Mouse (Mus musculus) MEL (cell line): ENCODE results near the gene Hcn3. TPM values are rescaled to one million over a fixed set of nuclear protein-coding genes. Genes with fewer than 3 reads are reported as not detected.

Experiments
- DNase-seq: peaks from one replicate; pipeline ENCODE4 v3.0.0; 2011; ENCODE audit warnings: low read depth, low spot score
- H3K27ac ChIP-seq: 2 replicates; pipeline ENCODE4 v1.5.1; 2012; ENCODE audit warnings: low read depth, mild to moderate bottlenecking, control low read depth, low read length, moderate library complexity; ENCODE audit not compliant: control insufficient read depth
- H3K27me3 ChIP-seq, 2 experiments: fragments of 150-350 bp in 1 of 2; sonication (generic) in 1 of 2; 2 replicates each; pipeline ENCODE4 v1.6.1; 2012; ENCODE audit warnings: low read length in 2 of 2, mild to moderate bottlenecking in 2 of 2, improper control_type of control experiment in 1 of 2, moderate library complexity in 1 of 2; ENCODE audit not compliant: insufficient read depth in 2 of 2, control insufficient read depth in 1 of 2
- H3K36me3 ChIP-seq, 2 experiments: 2 replicates each; pipeline ENCODE4 v1.6.1; 2012 to 2014; ENCODE audit warnings: low read length in 2 of 2, improper control_type of control experiment in 1 of 2, inconsistent platforms in 1 of 2, mild to moderate bottlenecking in 1 of 2; ENCODE audit not compliant: insufficient read depth in 2 of 2, control insufficient read depth in 1 of 2
- H3K4me1 ChIP-seq, 2 experiments: fragments of 150-350 bp in 1 of 2; sonication (generic) in 1 of 2; 2 replicates each; pipeline ENCODE4 v1.6.1; 2012; ENCODE audit warnings: low read length in 2 of 2, improper control_type of control experiment in 1 of 2, mild to moderate bottlenecking in 1 of 2; ENCODE audit not compliant: insufficient read depth in 2 of 2, control insufficient read depth in 1 of 2
- H3K4me3 ChIP-seq, 2 experiments: fragments of 150-350 bp in 1 of 2; sonication (generic) in 1 of 2; 2 replicates each; pipeline ENCODE4 v1.5.1; 2012; ENCODE audit warnings: low read depth in 2 of 2, low read length in 2 of 2, mild to moderate bottlenecking in 2 of 2, moderate library complexity in 2 of 2, control low read depth in 1 of 2, improper control_type of control experiment in 1 of 2; ENCODE audit not compliant: control insufficient read depth in 1 of 2, insufficient read depth in 1 of 2
- H3K79me2 ChIP-seq: 2 replicates; pipeline ENCODE4 v1.6.1; 2012; ENCODE audit warnings: mild to moderate bottlenecking, low read length, moderate library complexity; ENCODE audit not compliant: control insufficient read depth, poor library complexity, insufficient read depth
- H3K9ac ChIP-seq: 2 replicates; pipeline ENCODE4 v1.6.1; 2012; ENCODE audit warnings: low read depth, mild to moderate bottlenecking, control low read depth, low read length, moderate library complexity; ENCODE audit not compliant: control insufficient read depth, poor library complexity, severe bottlenecking
- H3K9me3 ChIP-seq: fragments of 150-350 bp; sonication (generic); replicated peaks from 2 replicates; pipeline ENCODE4 v1.6.1; 2012; ENCODE audit warnings: mild to moderate bottlenecking, low read length, improper control_type of control experiment, moderate library complexity; ENCODE audit not compliant: insufficient read depth
- CHD1 ChIP-seq: IDR thresholded peaks from 2 replicates; pipeline ENCODE4 v1.6.1; 2012; ENCODE audit warnings: low read depth, mild to moderate bottlenecking, inconsistent platforms, low read length, improper control_type of control experiment
- E2F4 ChIP-seq: IDR thresholded peaks from 2 replicates; pipeline ENCODE4 v1.6.1; 2011; ENCODE audit warnings: low read depth, low read length, improper control_type of control experiment, borderline replicate concordance
- ELF1 ChIP-seq: IDR thresholded peaks from 2 replicates; pipeline ENCODE4 v1.6.1; 2014; ENCODE audit warnings: low read depth, mild to moderate bottlenecking, inconsistent platforms, low read length, improper control_type of control experiment, moderate library complexity
- EP300 ChIP-seq, 2 experiments: IDR thresholded peaks; 2 replicates each; pipeline ENCODE4 v1.6.1; 2011; ENCODE audit warnings: improper control_type of control experiment in 2 of 2, low read length in 2 of 2, low read depth in 1 of 2, mild to moderate bottlenecking in 1 of 2
- ETS1 ChIP-seq: IDR thresholded peaks from 2 replicates; pipeline ENCODE4 v1.6.1; 2012; ENCODE audit warnings: low read depth, mild to moderate bottlenecking, inconsistent platforms, low read length, improper control_type of control experiment, moderate library complexity
- GATA1 ChIP-seq: IDR thresholded peaks from 2 replicates; pipeline ENCODE4 v1.6.1; 2011; ENCODE audit warnings: low read depth, low read length, improper control_type of control experiment
- HCFC1 ChIP-seq: IDR thresholded peaks from 2 replicates; pipeline ENCODE4 v1.6.1; 2012; ENCODE audit warnings: low read depth, mild to moderate bottlenecking, inconsistent platforms, low read length, improper control_type of control experiment, moderate library complexity
- KAT2A ChIP-seq: conservative IDR thresholded peaks from 2 replicates; pipeline ENCODE4 v1.6.1; 2012; ENCODE audit warnings: low read depth, low read length, improper control_type of control experiment, inconsistent platforms
- MAFK ChIP-seq: IDR thresholded peaks from 2 replicates; pipeline ENCODE4 v1.6.1; 2011; ENCODE audit warnings: low read depth, mild to moderate bottlenecking, low read length, improper control_type of control experiment, borderline replicate concordance
- MAX ChIP-seq: IDR thresholded peaks from 2 replicates; pipeline ENCODE4 v1.6.1; 2011; ENCODE audit warnings: low read length, improper control_type of control experiment
- MAZ ChIP-seq: IDR thresholded peaks from 2 replicates; pipeline ENCODE4 v1.6.1; 2012; ENCODE audit warnings: low read depth, mild to moderate bottlenecking, inconsistent platforms, low read length, improper control_type of control experiment
- MEF2A ChIP-seq: IDR thresholded peaks from 2 replicates; pipeline ENCODE4 v1.6.1; 2014; ENCODE audit warnings: low read depth, mild to moderate bottlenecking, inconsistent platforms, low read length, improper control_type of control experiment; ENCODE audit not compliant: poor library complexity, insufficient replicate concordance, severe bottlenecking; ENCODE audit errors: extremely low read depth
- MXI1 ChIP-seq: IDR thresholded peaks from 2 replicates; pipeline ENCODE4 v1.6.1; 2011; ENCODE audit warnings: mild to moderate bottlenecking, low read depth, low read length, improper control_type of control experiment
- MYC ChIP-seq: IDR thresholded peaks from 2 replicates; pipeline ENCODE4 v1.6.1; 2011; ENCODE audit warnings: low read depth, mild to moderate bottlenecking, low read length, improper control_type of control experiment, moderate library complexity
- POLR2A ChIP-seq, 2 experiments: IDR thresholded peaks; 2 replicates each; pipeline ENCODE4 v1.6.1; 2011 to 2012; ENCODE audit warnings: low read length in 2 of 2, mild to moderate bottlenecking in 2 of 2, control low read depth in 1 of 2, improper control_type of control experiment in 1 of 2, low read depth in 1 of 2, moderate library complexity in 1 of 2; ENCODE audit not compliant: control insufficient read depth in 1 of 2, insufficient read depth in 1 of 2, poor library complexity in 1 of 2
- POLR2AphosphoS5 ChIP-seq: IDR thresholded peaks from 2 replicates; pipeline ENCODE4 v1.6.1; 2012; ENCODE audit warnings: low read depth, borderline replicate concordance, mild to moderate bottlenecking, inconsistent platforms, low read length, moderate library complexity, mixed read lengths
- RAD21 ChIP-seq: IDR thresholded peaks from 2 replicates; pipeline ENCODE4 v1.6.1; 2011; ENCODE audit warnings: mild to moderate bottlenecking, low read depth, low read length, improper control_type of control experiment
- RCOR1 ChIP-seq: IDR thresholded peaks from 2 replicates; pipeline ENCODE4 v1.6.1; 2012; ENCODE audit warnings: low read depth, mild to moderate bottlenecking, inconsistent platforms, low read length, improper control_type of control experiment
- SIN3A ChIP-seq: IDR thresholded peaks from 2 replicates; pipeline ENCODE4 v1.6.1; 2012; ENCODE audit warnings: low read length, improper control_type of control experiment, inconsistent platforms
- TCF12 ChIP-seq: IDR thresholded peaks from 2 replicates; pipeline ENCODE4 v1.6.1; 2014; ENCODE audit warnings: low read depth, mild to moderate bottlenecking, inconsistent platforms, low read length, improper control_type of control experiment, moderate library complexity
- UBTF ChIP-seq: IDR thresholded peaks from 2 replicates; pipeline ENCODE4 v1.6.1; 2012; ENCODE audit warnings: low read depth, mild to moderate bottlenecking, inconsistent platforms, low read length, improper control_type of control experiment, moderate library complexity, borderline replicate concordance; ENCODE audit not compliant: insufficient read depth
- USF1 ChIP-seq: IDR thresholded peaks from 2 replicates; pipeline ENCODE4 v1.6.1; 2014; ENCODE audit warnings: low read depth, mild to moderate bottlenecking, inconsistent platforms, low read length, improper control_type of control experiment, moderate library complexity
- ZC3H11A ChIP-seq: IDR thresholded peaks from 2 replicates; pipeline ENCODE4 v1.6.1; 2012; ENCODE audit warnings: low read depth, mild to moderate bottlenecking, inconsistent platforms, low read length, improper control_type of control experiment
- ZMIZ1 ChIP-seq: IDR thresholded peaks from 2 replicates; pipeline ENCODE4 v1.6.1; 2012; ENCODE audit warnings: low read depth, mild to moderate bottlenecking, inconsistent platforms, low read length, improper control_type of control experiment, moderate library complexity
- ZNF384 ChIP-seq: IDR thresholded peaks from 2 replicates; pipeline ENCODE4 v1.6.1; 2012; ENCODE audit warnings: low read depth, mild to moderate bottlenecking, inconsistent platforms, low read length, improper control_type of control experiment
- polyA plus RNA-seq, 2 experiments: library from polyadenylated mRNA; stranded (reverse) in 1 of 2; unstranded in 1 of 2; fragments of >175 nt in 1 of 2; fragments of >200 nt in 1 of 2; gene quantifications; 2 replicates each; pipeline versions ENCODE4 v1.2.1 to v1.2.4; 2012; ENCODE audit warnings: low replicate concordance in 2 of 2, low read depth in 1 of 2; ENCODE audit not compliant: insufficient read length in 2 of 2, insufficient read depth in 1 of 2, missing spikeins in 1 of 2
- total RNA-seq: library from RNA; depleted of rRNA; stranded (reverse); fragments of 300-350 nt; gene quantifications from 2 replicates; pipeline ENCODE4 v1.2.3, GENCODE M21; 2012

Gene Hcn3
- total and polyA plus RNA-seq, 3 experiments = 4.0 to 7.4 TPM; not detected in 1

GRCm38 (mm10) chr3:89159211-89159610 is 785 bp downstream of the Hcn3 start:
- Histone ChIP-seq H3K9ac (peak overlapping the region; percentile 67), H3K27me3 (no peaks in the 10 kb centered on the region), H3K36me3 (peaks cover 0 to 8% of the 10 kb centered on the region in 2 experiments; a peak in 2 of 4 replicates), H3K27ac (no peak overlapping the region), H3K9me3 (no peaks in the 10 kb centered on the region), H3K4me3 (peak overlapping the region; percentile 61 to 62), H3K79me2 (no peaks in the 10 kb centered on the region), H3K4me1 (peaks cover 10 to 15% of the 10 kb centered on the region in 2 experiments; a peak in 3 of 4 replicates)
- peak; percentile 83 for DNase-seq
- TF ChIP-seq MAZ (0 out of 2 replicates have a peak, but pooled peaks have one; percentile 34), ZNF384 (no peak), CHD1 (no peak), GATA1 (no peak), SIN3A (peak; percentile 100), ELF1 (no peak), ZC3H11A (no peak), MYC (no peak), POLR2AphosphoS5 (no peak), EP300 (IDR thresholded peaks at IDR 0.05; ENCODE audit: low read depth in 1 of 2, low read length in 2 of 2) (no peak), MXI1 (peak; percentile 97), MAFK (no peak), UBTF (no peak; the same call in 1 of the 2 replicates)

- H3K4me1 ChIP-seq = peaks cover 8 to 15% of the 10 kb centered on the region in 2 experiments; a peak in 3 of 4 replicates
- no peak for TF ChIP-seq MAZ
- TF ChIP-seq HCFC1 = no peak
- TF ChIP-seq, all 39 proteins: peak for 0
- Histone ChIP-seq H3K4me3 (no peak overlapping the region), H3K27me3 (no peaks in the 10 kb centered on the region), H3K9ac (no peak overlapping the region), H3K27ac (no peak overlapping the region), H3K9me3 (no peaks in the 10 kb centered on the region), H3K79me2 (no peaks in the 10 kb centered on the region), H3K36me3 (peaks cover 0 to 8% of the 10 kb centered on the region in 2 experiments; a peak in 2 of 4 replicates)
- no peak for DNase-seq
These were observed 1.3 kb downstream of the Hcn3 start for GRCm38 (mm10) chr3:89158651-89159050.

- H3K36me3 ChIP-seq = peaks cover 0 to 6% of the 10 kb centered on the region in 2 experiments; a peak in 2 of 4 replicates
- H3K9me3 ChIP-seq = no peaks in the 10 kb centered on the region
- peaks cover 5 to 16% of the 10 kb centered on the region in 2 experiments; a peak in 3 of 4 replicates for H3K4me1 ChIP-seq
- no peaks in the 10 kb centered on the region for H3K27me3 ChIP-seq
- no peaks in the 10 kb centered on the region for H3K79me2 ChIP-seq
- no peak overlapping the region for H3K9ac ChIP-seq
- peak; percentile 63 for DNase-seq
- H3K4me3 ChIP-seq = peak overlapping the region in 1 of 2 experiments; percentile 25; a peak in 1 of 4 replicates
- no peak overlapping the region for H3K27ac ChIP-seq
- no peak for TF ChIP-seq ZMIZ1
- TF ChIP-seq MAZ = no peak
- no peak for TF ChIP-seq HCFC1
- TF ChIP-seq RAD21 = no peak
- no peak for TF ChIP-seq RCOR1
- TF ChIP-seq ETS1 = 0 out of 2 replicates have a peak, but pooled peaks have one; percentile 7
- TF ChIP-seq USF1 = no peak
- no peak for TF ChIP-seq TCF12
- no peak for TF ChIP-seq E2F4
- TF ChIP-seq SIN3A = peak; percentile 50
- TF ChIP-seq MAX = 0 out of 2 replicates have a peak, but pooled peaks have one; percentile 41
- TF ChIP-seq MXI1 = peak; percentile 22; the same call in 1 of the 2 replicates
- no peak for TF ChIP-seq MEF2A
- no peak for TF ChIP-seq POLR2A (IDR thresholded peaks at IDR 0.05; ENCODE audit: control insufficient read depth in 1 of 2, insufficient read depth in 1 of 2, low read depth in 1 of 2, low read length in 2 of 2, poor library complexity in 1 of 2)
- TF ChIP-seq KAT2A = no peak
These were observed 3.0 kb downstream of the Hcn3 start for GRCm38 (mm10) chr3:89156951-89157350.
